Mouse (Mus musculus) ES-E14 (cell line): ENCODE measurements around the gene Tnfrsf25.

Source experiments
- CHD2 ChIP-seq: IDR thresholded peaks from 2 replicates; pipeline ENCODE4 v1.6.1; 2014; ENCODE audit warnings: mild to moderate bottlenecking, low read depth, low read length, inconsistent platforms
- HCFC1 ChIP-seq: IDR thresholded peaks from 2 replicates; pipeline ENCODE4 v1.6.1; 2012; ENCODE audit warnings: low read length, inconsistent platforms, borderline replicate concordance; ENCODE audit not compliant: insufficient read depth
- MAFK ChIP-seq: IDR thresholded peaks from 2 replicates; pipeline ENCODE4 v1.6.1; 2014; ENCODE audit warnings: mild to moderate bottlenecking, low read depth, low read length, inconsistent platforms; ENCODE audit not compliant: insufficient read depth
- ZNF384 ChIP-seq: IDR thresholded peaks from 2 replicates; pipeline ENCODE4 v1.6.1; 2012; ENCODE audit warnings: low read depth, low read length, inconsistent platforms

DNA sequence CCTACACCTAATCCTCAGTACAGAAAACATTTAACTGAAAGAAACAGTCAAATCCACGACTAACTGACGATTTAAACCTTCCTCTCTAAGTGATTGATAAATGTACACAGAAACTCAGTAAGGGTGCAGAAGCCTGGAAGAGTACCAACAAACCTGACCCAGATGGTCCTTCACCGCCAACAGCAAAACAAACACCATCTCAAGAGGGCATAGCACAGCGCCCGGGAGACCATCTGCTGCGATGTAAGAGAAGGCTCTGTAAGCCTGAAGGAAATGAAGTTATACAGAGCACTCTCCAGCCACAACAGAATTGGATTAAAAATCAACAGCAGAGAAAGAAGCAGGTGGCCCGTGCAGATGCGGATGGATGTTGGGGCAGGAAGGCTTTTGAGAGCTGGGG lies 52.3 kb downstream of the Tnfrsf25 start:
- TF ChIP-seq ZNF384 (no peak), MAFK (no peak), HCFC1 (no peak), CHD2 (no peak)
